Mouse (Mus musculus) erythroblast, embryonic 14.5 days (primary cell): Measurements from ENCODE around the gene H2bfm.

ENCODE experiments used
- GATA1 ChIP-seq: IDR thresholded peaks from 2 replicates; pipeline ENCODE4 v1.6.1; 2012; ENCODE audit warnings: low read length, inconsistent platforms, mixed read lengths
- TAL1 ChIP-seq: IDR thresholded peaks from 3 replicates; pipeline ENCODE4 v1.6.1; 2012; ENCODE audit warnings: low read length, inconsistent platforms, mixed read lengths

GRCm38 (mm10) chrX:136976424-136977084 is 49.4 kb downstream of the H2bfm start, which contains the start of the genes Tmsb15l and Tmsb15b1:
- TF ChIP-seq GATA1, result no peak
- no peak for TF ChIP-seq TAL1
